22 mouse cellular contexts compared by ENCODE assay signal in genomic region chr11:75473376-75473775, GRCm38 (mm10). TPM values are rescaled to one million over a fixed set of nuclear protein-coding genes. Genes with fewer than 3 reads are reported as not detected.
"Had no signal": no experiment of that assay in that cellular context is flagged by ENCODE, and none has a peak within 500 bp of the region (broad histone marks: within the 10 kb centered on the region; RNA-seq: fewer than 3 reads in every experiment).

No protein-coding gene starts in this region.

- H3K27me3 ChIP-seq: midbrain, embryonic 15.5 days; neural tube, embryonic 12.5 days; neural tube, embryonic 15.5 days had no signal

- H3K4me2 ChIP-seq: kidney, embryonic 15.5 days; limb, embryonic 13.5 days; midbrain, embryonic 12.5 days; midbrain, embryonic 15.5 days; neural tube, embryonic 12.5 days; neural tube, embryonic 15.5 days had no signal

- H3K36me3 ChIP-seq: kidney, embryonic 15.5 days; limb, embryonic 10.5 days; limb, embryonic 13.5 days; midbrain, embryonic 12.5 days; midbrain, embryonic 15.5 days; neural tube, embryonic 12.5 days; neural tube, embryonic 15.5 days had no signal

- ATAC-seq: midbrain, embryonic 15.5 days had no signal

- H3K27ac ChIP-seq: kidney, embryonic 15.5 days; left cerebral cortex, adult 2 months; limb, embryonic 10.5 days; limb, embryonic 13.5 days; macrophage; midbrain, embryonic 12.5 days; midbrain, embryonic 15.5 days; neural tube, embryonic 12.5 days; neural tube, embryonic 15.5 days had no signal

- DNase-seq: kidney, adult 11 months; kidney, adult 8-10 months; kidney, postnatal 10 days; kidney, postnatal 36 days; layer of hippocampus, postnatal 36 days; lung, adult 18-20 months; lung, postnatal 14 days; retina, postnatal 1 day; right cerebral cortex, postnatal 25 days; thymus, adult 18-20 months; thymus, postnatal 36 days had no signal

- H3K9ac ChIP-seq: kidney, embryonic 15.5 days; limb, embryonic 13.5 days; midbrain, embryonic 12.5 days; midbrain, embryonic 15.5 days; neural tube, embryonic 12.5 days; neural tube, embryonic 15.5 days had no signal

- H3K9me3 ChIP-seq: kidney, embryonic 15.5 days; limb, embryonic 10.5 days; limb, embryonic 13.5 days; midbrain, embryonic 12.5 days; midbrain, embryonic 15.5 days; neural tube, embryonic 12.5 days; neural tube, embryonic 15.5 days had no signal

- H3K4me1 ChIP-seq: midbrain, embryonic 12.5 days; midbrain, embryonic 15.5 days; neural tube, embryonic 12.5 days; neural tube, embryonic 15.5 days had no signal

- H3K4me3 ChIP-seq: kidney, embryonic 15.5 days; left cerebral cortex, adult 2 months; limb, embryonic 10.5 days; limb, embryonic 13.5 days; midbrain, embryonic 12.5 days; midbrain, embryonic 15.5 days; neural tube, embryonic 12.5 days; neural tube, embryonic 15.5 days had no signal

RNA-seq across cellular contexts. Expression of gene Serpinf2, which starts 34.0 kb away (rescaled TPM):
- total RNA-seq: left cerebral cortex, postnatal 25 days; megakaryocyte, adult 5-6 weeks had no signal
- polyA plus RNA-seq: limb, embryonic 10.5 days; macrophage; midbrain, embryonic 12.5 days; midbrain, embryonic 15.5 days had no signal
